Mouse (Mus musculus) skeletal muscle tissue, postnatal 0 days (tissue): ENCODE measurements around the gene Per1. TPM values are rescaled to one million over a fixed set of nuclear protein-coding genes. Genes with fewer than 3 reads are reported as not detected.

Experiments
- polyA plus RNA-seq: library from polyadenylated mRNA; unstranded; fragments of >200 nt; fragmentation: Nextera tagmentation; extraction: Ambion mirVana; gene quantifications from 2 replicates; pipeline ENCODE4 v1.2.1, GENCODE M21; 2015

Per1 gene
- 11.1 and 16.8 TPM in 2 replicates for polyA plus RNA-seq

DNA sequence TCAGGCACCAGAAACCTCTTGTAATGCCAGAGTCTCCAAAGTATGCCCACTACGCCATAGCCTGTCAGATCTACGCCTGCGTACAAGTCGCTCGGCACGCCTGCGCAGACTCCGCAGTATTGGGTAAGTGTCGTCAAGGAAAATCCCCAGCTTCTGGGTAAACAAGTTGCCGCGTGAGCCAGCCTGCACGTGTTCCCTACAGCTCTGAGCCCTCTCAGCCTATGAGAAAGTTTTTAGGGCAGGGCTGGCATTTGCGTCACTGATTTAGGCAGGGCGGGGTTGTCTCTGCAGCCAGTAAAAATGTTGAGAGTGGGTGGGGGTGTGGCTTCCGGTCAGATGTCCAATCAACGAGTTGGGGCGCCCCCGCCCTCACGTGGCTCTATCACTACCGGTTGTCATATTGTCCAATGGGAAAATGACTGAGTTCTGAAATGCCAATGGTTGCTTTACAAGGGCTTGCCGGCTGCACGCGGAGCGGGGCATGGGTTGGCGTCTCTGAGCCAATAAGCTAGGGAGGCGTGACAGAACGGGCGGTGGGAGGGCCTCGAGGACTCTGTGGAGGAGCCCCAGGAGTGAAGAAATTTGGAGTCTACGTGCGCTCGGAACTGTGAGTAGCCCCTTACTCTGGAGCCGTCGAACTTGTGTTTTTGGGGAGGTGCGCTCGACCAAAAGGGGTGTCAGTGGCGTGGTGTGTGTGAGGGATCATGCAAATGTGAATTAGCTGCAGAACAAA lies at the start of gene Per1:
Gene Per1, plus strand, starts transcription at position 521 of the 733 bp plus-strand sequence.

DNA sequence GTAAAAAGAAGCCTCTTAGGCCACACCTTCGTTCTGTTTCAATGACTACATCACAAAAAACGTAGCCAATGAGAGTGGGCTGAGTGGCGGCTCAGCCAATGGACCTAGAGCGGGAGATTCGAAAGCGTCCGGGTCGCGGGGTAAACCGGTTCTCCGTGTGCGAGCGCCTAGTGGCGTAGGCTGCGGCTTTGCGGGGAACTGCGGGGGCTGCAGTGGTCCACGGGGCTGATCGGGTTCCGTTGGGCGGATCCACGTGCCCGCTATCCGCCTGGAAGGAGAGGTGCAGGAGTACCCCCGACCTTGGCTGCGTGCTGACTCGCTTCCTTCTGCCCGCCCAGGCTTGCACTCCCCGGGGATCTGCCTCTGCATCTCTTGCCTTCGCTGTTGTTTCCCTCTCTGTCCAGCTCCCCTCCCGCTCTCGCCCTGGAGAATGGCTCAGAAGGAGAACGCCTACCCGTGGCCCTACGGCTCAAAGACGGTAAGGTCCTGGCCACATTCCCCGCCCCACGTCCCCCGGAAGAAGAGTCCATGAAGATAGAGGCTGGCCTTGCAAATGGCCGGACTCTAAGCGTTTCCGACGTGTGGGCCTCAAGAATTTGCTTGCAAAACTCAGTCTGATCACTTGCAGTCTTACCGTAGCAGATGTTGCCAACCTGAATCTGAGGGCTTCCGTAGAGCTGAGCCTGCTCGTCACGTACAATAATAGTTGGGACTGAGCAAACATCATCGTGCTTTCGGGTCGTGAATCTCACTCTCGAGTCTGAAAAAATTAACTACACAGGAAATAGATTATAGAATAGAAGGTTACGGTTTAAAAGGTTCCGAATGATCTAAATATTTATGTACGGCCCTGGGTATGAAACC lies 49.3 kb upstream of the Per1 start, which contains the start of gene Aurkb:
Gene Aurkb, plus strand, starts transcription at position 117 of the 864 bp plus-strand sequence.

DNA sequence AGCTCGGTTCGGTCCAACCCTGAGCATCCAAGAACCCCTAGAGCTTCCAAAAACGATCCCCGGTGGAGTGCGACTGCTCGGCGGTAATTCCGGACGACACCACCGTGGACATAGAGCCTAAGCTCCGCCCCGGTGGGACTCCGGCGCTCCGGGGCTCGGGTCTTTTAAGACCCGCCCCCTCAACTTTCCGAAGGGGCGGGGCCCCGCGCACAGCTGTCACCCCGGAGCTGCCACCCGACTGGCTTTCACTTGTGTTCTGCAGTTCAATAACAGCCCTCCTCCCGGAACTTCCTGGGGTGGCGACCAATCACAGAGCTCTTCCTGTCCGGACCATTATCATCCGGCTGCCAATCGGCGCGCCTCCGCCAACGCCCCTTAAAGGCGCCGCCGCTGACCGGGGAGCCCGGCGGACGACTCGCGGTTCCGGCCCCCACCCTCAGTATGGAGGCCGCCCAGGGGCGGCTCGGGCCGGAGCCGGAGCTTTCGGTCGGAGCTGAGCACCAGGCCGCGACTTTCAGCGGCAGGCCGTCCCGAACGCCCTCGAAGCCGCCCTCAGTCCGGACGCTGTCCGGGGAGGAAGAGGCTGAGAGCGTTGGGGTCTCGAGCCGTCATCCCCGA lies 35.6 kb upstream of the Per1 start, which contains the start of gene Borcs6:
Gene Borcs6, plus strand, starts transcription at position 361 of the 618 bp plus-strand sequence.

DNA sequence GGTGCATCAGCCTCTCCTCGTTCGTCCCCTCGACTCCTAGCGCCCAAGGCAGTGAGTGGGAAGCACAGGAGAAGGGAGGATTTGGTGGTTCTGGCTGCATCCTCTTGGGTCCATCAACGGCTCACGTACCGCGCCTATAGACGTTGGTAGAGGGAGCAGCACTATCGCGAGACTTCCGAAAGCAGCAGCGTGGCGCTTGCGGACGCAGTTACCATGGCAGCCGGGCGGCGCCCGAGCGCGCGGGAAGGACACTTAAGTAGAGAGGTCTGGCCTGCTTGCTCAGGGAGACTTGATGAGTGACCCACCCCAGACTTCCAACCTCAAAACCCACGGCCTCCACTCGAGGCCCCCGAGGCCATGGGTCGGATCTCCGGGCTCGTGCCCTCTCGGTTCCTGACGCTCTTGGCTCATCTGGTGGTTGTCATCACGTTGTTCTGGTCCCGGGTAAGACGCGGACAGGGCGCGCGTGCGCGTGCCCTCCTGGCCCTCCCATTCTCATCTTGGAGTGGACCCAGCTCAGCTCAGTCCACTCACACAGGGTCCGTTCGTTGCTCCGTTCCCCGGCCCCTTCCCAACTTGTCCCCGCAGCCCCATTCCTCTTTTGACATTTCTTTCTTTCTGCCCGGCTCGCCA lies 24.3 kb upstream of the Per1 start, which contains the start of gene Tmem107:
Gene Tmem107, plus strand, starts transcription at position 217 of the 633 bp plus-strand sequence.

DNA sequence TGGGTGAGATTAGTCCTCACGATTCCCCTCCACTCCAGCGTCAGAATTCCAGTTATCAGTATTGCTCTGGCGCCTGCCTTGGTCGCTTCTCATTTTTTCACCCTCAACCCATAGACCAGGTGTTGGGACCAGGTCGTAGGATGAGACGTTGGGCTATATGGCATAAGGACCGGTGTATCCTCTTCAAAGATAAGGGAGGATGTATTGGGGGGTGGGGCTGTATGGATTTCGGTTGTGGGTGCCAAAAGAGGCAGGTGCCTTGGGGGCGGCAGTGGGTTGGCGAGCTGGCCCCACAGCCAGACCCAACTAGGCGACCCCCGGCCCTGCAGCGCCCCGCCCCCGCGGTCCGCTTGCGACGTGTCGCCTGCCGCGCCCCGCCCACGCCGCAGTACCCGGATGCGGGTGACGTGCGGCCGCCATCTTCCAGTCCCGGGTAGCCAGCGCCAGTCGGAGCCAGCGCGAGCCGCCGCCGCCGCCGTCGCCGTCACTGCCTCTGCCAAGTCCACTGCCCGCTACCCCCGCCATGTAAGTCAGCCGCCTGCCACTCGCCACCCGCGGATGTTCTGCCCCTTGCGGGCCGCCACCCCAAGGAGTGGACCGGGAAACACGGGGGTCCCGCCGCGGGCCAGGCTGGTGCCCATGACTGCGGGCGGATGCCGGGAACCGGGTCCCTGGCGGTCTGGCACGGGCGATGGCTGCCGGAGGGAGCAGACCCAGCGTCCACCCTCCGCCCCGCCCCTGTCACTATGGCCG lies 6.7 kb upstream of the Per1 start, which contains the start of gene Vamp2:
Gene Vamp2, plus strand, starts transcription at position 388 of the 753 bp plus-strand sequence.

DNA sequence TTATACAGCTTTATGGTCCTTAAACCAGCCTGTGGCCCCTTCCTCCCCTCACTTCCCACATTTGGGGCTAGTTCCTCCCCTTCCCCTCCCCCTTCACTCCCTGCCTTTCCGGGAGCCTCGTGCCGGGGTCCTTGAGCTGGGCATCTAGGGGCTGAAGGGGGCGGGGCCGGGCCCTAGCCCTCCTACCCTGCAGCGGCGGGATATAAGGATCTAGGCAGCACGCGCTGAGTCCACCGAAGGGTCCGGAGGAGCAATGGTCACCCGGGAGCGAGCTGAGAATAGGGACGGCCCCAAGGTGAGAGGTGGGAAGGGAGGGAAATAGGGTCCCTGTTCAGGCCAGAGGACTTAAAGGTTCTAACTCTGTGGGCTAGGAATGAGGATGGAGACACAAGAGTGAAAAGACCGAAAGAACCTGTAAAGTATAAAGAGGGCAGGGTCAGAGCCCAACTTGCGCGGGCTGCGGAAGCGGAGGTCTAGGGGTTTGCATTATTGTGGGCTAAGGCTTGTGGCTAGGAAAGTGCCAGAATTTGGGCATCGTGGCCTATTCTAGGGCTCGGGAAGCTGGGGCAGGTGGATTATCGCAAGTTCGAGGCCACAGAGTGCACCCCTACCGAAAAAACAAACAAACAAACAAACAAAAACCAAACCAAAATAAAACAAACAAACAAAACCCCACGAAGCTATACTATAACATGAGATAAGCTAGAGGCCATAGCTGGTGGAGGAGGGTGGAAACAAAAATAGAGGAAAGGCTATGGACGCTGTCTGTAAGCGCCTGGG lies 25.4 kb downstream of the Per1 start, which contains the start of gene Hes7:
Gene Hes7, plus strand, starts transcription at position 184 of the 780 bp plus-strand sequence.

DNA sequence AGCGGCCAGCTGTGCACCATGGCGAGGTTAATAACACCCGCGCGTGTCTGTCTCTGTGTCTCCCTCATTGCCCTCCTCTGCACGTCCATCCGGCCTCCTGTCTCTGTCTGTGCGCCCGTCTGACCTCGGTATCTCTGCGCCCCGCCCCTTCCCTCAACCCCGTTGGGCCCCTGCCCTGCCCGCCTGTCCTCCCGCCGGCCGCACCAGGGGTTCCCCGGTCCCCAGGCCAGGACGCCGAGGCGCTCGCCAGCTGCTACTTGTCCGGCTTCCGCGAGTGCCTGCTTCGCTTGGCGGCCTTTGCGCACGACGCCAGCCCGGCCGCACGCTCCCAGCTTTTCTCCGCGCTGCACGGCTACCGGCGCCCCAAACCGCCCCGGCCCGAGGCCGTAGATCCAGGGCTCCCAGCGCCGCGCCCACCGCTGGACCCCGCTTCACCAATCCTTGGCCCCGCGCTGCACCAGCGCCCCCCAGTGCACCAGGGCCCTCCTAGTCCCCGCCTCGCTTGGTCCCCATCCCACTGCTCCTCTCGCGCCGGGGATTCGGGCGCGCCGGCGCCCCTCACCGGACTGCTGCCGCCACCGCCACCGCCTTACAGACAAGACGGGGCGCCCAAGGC lies 27.4 kb downstream of the Per1 start, which contains the start of gene 9130213A22Rik:
Gene 9130213A22Rik, minus strand, starts transcription at position 254 of the 616 bp plus-strand sequence.

DNA sequence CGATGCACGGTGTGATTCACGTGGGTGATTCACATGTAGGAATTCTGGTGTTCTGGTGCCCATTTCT lies 30.7 kb downstream of the Per1 start, which contains the start of gene Aloxe3:
Gene Aloxe3, plus strand, starts transcription at position 45 of the 67 bp plus-strand sequence.

DNA sequence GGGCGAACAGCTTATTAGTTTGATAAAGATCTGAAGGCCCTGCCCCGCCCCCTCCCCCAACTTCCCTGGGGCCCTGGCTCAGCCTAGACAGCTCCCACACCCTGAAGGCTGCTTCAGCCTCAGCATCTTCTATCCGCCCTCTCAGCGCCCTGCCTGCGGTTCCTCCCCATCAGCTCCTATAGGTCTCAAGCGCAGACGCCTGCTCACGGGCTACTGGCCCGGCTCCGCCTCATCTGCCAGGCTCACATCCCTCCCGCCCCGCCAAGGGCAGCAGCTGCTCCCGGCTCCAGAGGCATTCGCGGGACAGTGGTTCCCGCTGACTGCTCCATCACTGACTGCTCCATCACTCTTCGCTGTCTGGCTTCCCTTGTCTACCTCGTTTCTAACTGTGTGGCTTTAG lies 61.8 kb downstream of the Per1 start, which contains the start of gene Alox12b:
Gene Alox12b, plus strand, starts transcription at position 190 of the 400 bp plus-strand sequence.

Other genes starting within 250 kb of the Per1 start
- gene Ndel1, start 223.4 kb upstream of the Per1 start, polyA plus RNA-seq, result 87.5 and 89.5 TPM in 2 replicates
- 0.13 TPM in 1 of 2 replicates, not detected in the other for gene Rnf222, start 206.7 kb upstream of the Per1 start, polyA plus RNA-seq
- 636 and 672 TPM in 2 replicates for gene Rpl26, start 193.6 kb upstream of the Per1 start, polyA plus RNA-seq
- not detected in 2 replicates for gene Odf4, start 168.1 kb upstream of the Per1 start, polyA plus RNA-seq
- 5.7 and 6.1 TPM in 2 replicates for gene Arhgef15, start 137.7 kb upstream of the Per1 start, polyA plus RNA-seq
- gene Slc25a35, start 127.1 kb upstream of the Per1 start, polyA plus RNA-seq, result 1.3 and 1.5 TPM in 2 replicates
- gene Rangrf, start 120.0 kb upstream of the Per1 start, polyA plus RNA-seq, result 49.2 and 55.8 TPM in 2 replicates
- 7.5 and 7.9 TPM in 2 replicates for gene Pfas, start 86.8 kb upstream of the Per1 start, polyA plus RNA-seq
- 12.5 and 13.5 TPM in 2 replicates for gene Ctc1, start 79.3 kb upstream of the Per1 start, polyA plus RNA-seq
- gene Aurkb, start 49.6 kb upstream of the Per1 start, polyA plus RNA-seq, result 23.1 and 28.8 TPM in 2 replicates
- gene Borcs6, start 35.5 kb upstream of the Per1 start, polyA plus RNA-seq, result 10.3 and 13.3 TPM in 2 replicates
- 31.1 and 34.1 TPM in 2 replicates for gene Tmem107, start 24.4 kb upstream of the Per1 start, polyA plus RNA-seq
- gene Vamp2, start 6.7 kb upstream of the Per1 start, polyA plus RNA-seq, result 67.9 and 70.2 TPM in 2 replicates
- gene Hes7, start 25.2 kb downstream of the Per1 start, polyA plus RNA-seq, result 0.26 TPM in 1 of 2 replicates, not detected in the other
- 0.12 and 0.56 TPM in 2 replicates for gene 9130213A22Rik, start 27.4 kb downstream of the Per1 start, polyA plus RNA-seq
- gene Aloxe3, start 30.7 kb downstream of the Per1 start, polyA plus RNA-seq, result 1.1 TPM in 1 of 2 replicates, not detected in the other
- 2.2 TPM in 1 of 2 replicates, not detected in the other for gene Alox12b, start 61.8 kb downstream of the Per1 start, polyA plus RNA-seq
- gene Alox8, start 102.6 kb downstream of the Per1 start, polyA plus RNA-seq, result 0.09 and 0.13 TPM in 2 replicates
- gene Gucy2e, start 141.8 kb downstream of the Per1 start, polyA plus RNA-seq, result 0.05 and 0.10 TPM in 2 replicates
- 5.5 and 7.0 TPM in 2 replicates for gene Cntrob, start 228.6 kb downstream of the Per1 start, polyA plus RNA-seq
- 88.7 and 98.0 TPM in 2 replicates for gene Trappc1, start 228.8 kb downstream of the Per1 start, polyA plus RNA-seq
- 0.18 and 0.35 TPM in 2 replicates for gene Kcnab3, start 231.0 kb downstream of the Per1 start, polyA plus RNA-seq
- 2.1 and 6.3 TPM in 2 replicates for gene Rnf227, start 245.2 kb downstream of the Per1 start, polyA plus RNA-seq